Mouse (Mus musculus) forebrain, embryonic 10.5 days (tissue): ENCODE results near the gene Tspan9. TPM values are rescaled to one million over a fixed set of nuclear protein-coding genes. Genes with fewer than 3 reads are reported as not detected.
A peak's percentile ranks its signal among the peaks of the same experiment; 100 is the strongest.

Source experiments
- DNase-seq: peaks from one replicate; pipeline ENCODE4 v3.0.0-alpha.2; 2017; ENCODE audit warnings: low spot score; ENCODE audit errors: extremely low spot score
- H3K27ac ChIP-seq: fragments of 300-500 bp; sonication (generic); 2 replicates; pipeline ENCODE4 v1.5.1; 2016; ENCODE audit warnings: mild to moderate bottlenecking
- H3K27me3 ChIP-seq: fragments of 300-500 bp; sonication (generic); 2 replicates; pipeline ENCODE4 v1.6.1; 2016; ENCODE audit warnings: mild to moderate bottlenecking; ENCODE audit not compliant: poor library complexity, severe bottlenecking
- H3K36me3 ChIP-seq: fragments of 300-500 bp; sonication (generic); replicated peaks from 2 replicates; pipeline ENCODE4 v1.6.1; 2016; ENCODE audit warnings: mild to moderate bottlenecking, moderate library complexity
- H3K4me1 ChIP-seq: fragments of 300-500 bp; sonication (generic); 2 replicates; pipeline ENCODE4 v1.6.1; 2016
- H3K4me3 ChIP-seq: fragments of 300-500 bp; sonication (generic); 2 replicates; pipeline ENCODE4 v1.5.1; 2016; ENCODE audit warnings: mild to moderate bottlenecking, moderate library complexity
- H3K9me3 ChIP-seq: fragments of 300-500 bp; sonication (generic); 2 replicates; pipeline ENCODE4 v1.6.1; 2016; ENCODE audit warnings: mild to moderate bottlenecking, moderate library complexity
- WGBS: fragments of 180-500 bp; shearing (Covaris S2); methylation state at CpG from one replicate; pipeline ENCODE4 v1.1.7; 2016; 5-methylcytosine and 5-hydroxymethylcytosine counted together
- polyA plus RNA-seq: library from polyadenylated mRNA; unstranded; fragments of >200 nt; fragmentation: Nextera tagmentation; extraction: Ambion mirVana; gene quantifications from 2 replicates; pipeline ENCODE4 v1.2.1, GENCODE M21; 2016

The Tspan9 gene
- polyA plus RNA-seq, 1 experiment from 2014 or later: 39.4 TPM

GRCm38 (mm10) chr6:128006156-128006555 is 137.2 kb downstream of the Tspan9 start:
- Histone ChIP-seq H3K27ac (no peak overlapping the region), H3K36me3 (no peaks in the 10 kb centered on the region), H3K4me1 (peaks cover 68% of the 10 kb centered on the region), H3K9me3 (no peaks in the 10 kb centered on the region), H3K4me3 (no peak overlapping the region), H3K27me3 (no peaks in the 10 kb centered on the region)
- no peak for DNase-seq
- WGBS: 77% methylated on average over 8 of the region's 8 CpGs

- H3K27me3 ChIP-seq: no peaks in the 10 kb centered on the region
- 87% methylated on average over 16 of the region's 16 CpGs for WGBS
- no peaks in the 10 kb centered on the region for H3K9me3 ChIP-seq
- H3K4me1 ChIP-seq: peaks cover 53% of the 10 kb centered on the region
- DNase-seq: no peak
- no peak overlapping the region for H3K4me3 ChIP-seq
- no peaks in the 10 kb centered on the region for H3K36me3 ChIP-seq
- no peak overlapping the region for H3K27ac ChIP-seq
These were observed 138.8 kb downstream of the Tspan9 start for GRCm38 (mm10) chr6:128004544-128004943.

GRCm38 (mm10) chr6:128003542-128003941 is 139.9 kb downstream of the Tspan9 start:
- Histone ChIP-seq H3K4me1 (peaks cover 45% of the 10 kb centered on the region), H3K9me3 (no peaks in the 10 kb centered on the region), H3K36me3 (no peaks in the 10 kb centered on the region), H3K4me3 (no peak overlapping the region), H3K27me3 (no peaks in the 10 kb centered on the region), H3K27ac (0 out of 2 replicates have a peak overlapping the region, but pooled peaks have one; percentile 17)
- no peak for DNase-seq
- 77% methylated on average over 5 of the region's 5 CpGs for WGBS

- Histone ChIP-seq H3K4me1 (peaks cover 37% of the 10 kb centered on the region), H3K36me3 (no peaks in the 10 kb centered on the region), H3K27ac (no peak overlapping the region), H3K4me3 (no peak overlapping the region), H3K9me3 (no peaks in the 10 kb centered on the region), H3K27me3 (no peaks in the 10 kb centered on the region)
- WGBS: 91% methylated on average over 4 of the region's 4 CpGs
- DNase-seq: no peak
These were observed 140.7 kb downstream of the Tspan9 start for GRCm38 (mm10) chr6:128002667-128003066.

GRCm38 (mm10) chr6:128002104-128002503 is 141.3 kb downstream of the Tspan9 start:
- Histone ChIP-seq H3K36me3 (no peaks in the 10 kb centered on the region), H3K27ac (0 out of 2 replicates have a peak overlapping the region, but pooled peaks have one; percentile 0), H3K27me3 (no peaks in the 10 kb centered on the region), H3K4me1 (peaks cover 32% of the 10 kb centered on the region), H3K4me3 (no peak overlapping the region), H3K9me3 (no peaks in the 10 kb centered on the region)
- 80% methylated on average over 10 of the region's 10 CpGs for WGBS
- DNase-seq: no peak

- H3K4me3 ChIP-seq: no peak overlapping the region
- H3K27ac ChIP-seq: peak overlapping the region; percentile 0; the same call in 1 of the 2 replicates
- H3K4me1 ChIP-seq: peaks cover 31% of the 10 kb centered on the region
- 41% methylated on average over 1 of the region's 1 CpGs for WGBS
- no peaks in the 10 kb centered on the region for H3K9me3 ChIP-seq
- H3K27me3 ChIP-seq: no peaks in the 10 kb centered on the region
- DNase-seq: no peak
- no peaks in the 10 kb centered on the region for H3K36me3 ChIP-seq
These were observed 141.8 kb downstream of the Tspan9 start for GRCm38 (mm10) chr6:128001587-128001986.

- Histone ChIP-seq H3K4me1 (peaks cover 26% of the 10 kb centered on the region), H3K4me3 (no peak overlapping the region), H3K9me3 (no peaks in the 10 kb centered on the region), H3K27ac (no peak overlapping the region), H3K27me3 (no peaks in the 10 kb centered on the region), H3K36me3 (no peaks in the 10 kb centered on the region)
- no peak for DNase-seq
- 88% methylated on average over 3 of the region's 3 CpGs for WGBS
These were observed 142.6 kb downstream of the Tspan9 start for GRCm38 (mm10) chr6:128000777-128001176.

- Histone ChIP-seq H3K4me3 (no peak overlapping the region), H3K27me3 (no peaks in the 10 kb centered on the region)
These were observed 144.3 kb downstream of the Tspan9 start for GRCm38 (mm10) chr6:127999118-127999517.

GRCm38 (mm10) chr6:127996928-127997327 is 146.5 kb downstream of the Tspan9 start:
- Histone ChIP-seq H3K4me3 (no peak overlapping the region), H3K36me3 (no peaks in the 10 kb centered on the region), H3K9me3 (no peaks in the 10 kb centered on the region), H3K4me1 (peaks cover 16% of the 10 kb centered on the region), H3K27ac (no peak overlapping the region), H3K27me3 (no peaks in the 10 kb centered on the region)
- WGBS: 85% methylated on average over 5 of the region's 5 CpGs
- no peak for DNase-seq

More at GRCm38 (mm10) chr6:127999118-127999517, 144.3 kb downstream of the Tspan9 start:
- Histone ChIP-seq H3K9me3 (no peaks in the 10 kb centered on the region), H3K36me3 (no peaks in the 10 kb centered on the region), H3K27ac (no peak overlapping the region), H3K4me1 (peaks cover 17% of the 10 kb centered on the region)
- no peak for DNase-seq
- WGBS: 95% methylated on average over 2 of the region's 2 CpGs

GRCm38 (mm10) chr6:127992993-127993392 is 150.4 kb downstream of the Tspan9 start:
- Histone ChIP-seq H3K36me3 (no peaks in the 10 kb centered on the region), H3K27ac (no peak overlapping the region), H3K27me3 (no peaks in the 10 kb centered on the region), H3K9me3 (no peaks in the 10 kb centered on the region), H3K4me3 (no peak overlapping the region), H3K4me1 (peaks cover 28% of the 10 kb centered on the region)
- WGBS: 91% methylated on average over 8 of the region's 8 CpGs
- DNase-seq: no peak

GRCm38 (mm10) chr6:127991509-127992176 is 151.8 kb downstream of the Tspan9 start:
- Histone ChIP-seq H3K9me3 (no peaks in the 10 kb centered on the region), H3K4me3 (no peak overlapping the region), H3K27ac (no peak overlapping the region), H3K36me3 (no peaks in the 10 kb centered on the region), H3K4me1 (peaks cover 30% of the 10 kb centered on the region), H3K27me3 (no peaks in the 10 kb centered on the region)
- no peak for DNase-seq
- 90% methylated on average over 11 of the region's 11 CpGs for WGBS

GRCm38 (mm10) chr6:127989624-127990212 is 153.7 kb downstream of the Tspan9 start:
- no peaks in the 10 kb centered on the region for H3K9me3 ChIP-seq
- H3K27ac ChIP-seq: peak overlapping the region; percentile 20; the same call in 1 of the 2 replicates
- H3K4me3 ChIP-seq: no peak overlapping the region
- no peaks in the 10 kb centered on the region for H3K27me3 ChIP-seq
- H3K4me1 ChIP-seq: peaks cover 31% of the 10 kb centered on the region
- DNase-seq: no peak
- no peaks in the 10 kb centered on the region; the same call in 1 of the 2 replicates for H3K36me3 ChIP-seq
- 75% methylated on average over 11 of the region's 11 CpGs for WGBS

- Histone ChIP-seq H3K36me3 (no peaks in the 10 kb centered on the region; the same call in 1 of the 2 replicates), H3K27me3 (no peaks in the 10 kb centered on the region), H3K9me3 (no peaks in the 10 kb centered on the region), H3K27ac (0 out of 2 replicates have a peak overlapping the region, but pooled peaks have one; percentile 20), H3K4me3 (no peak overlapping the region), H3K4me1 (peaks cover 28% of the 10 kb centered on the region)
- 85% methylated on average over 12 of the region's 12 CpGs for whole genome bisulfite sequencing
- DNase-seq: no peak
These were observed 154.4 kb downstream of the Tspan9 start for GRCm38 (mm10) chr6:127988944-127989494.
